Mouse (Mus musculus): ENCODE measurements around the gene Arid3a. TPM values are rescaled to one million over a fixed set of nuclear protein-coding genes. Genes with fewer than 3 reads are reported as not detected.

Gene Arid3a
- polyA plus RNA-seq, 1 experiment = 15.0 TPM

DNA sequence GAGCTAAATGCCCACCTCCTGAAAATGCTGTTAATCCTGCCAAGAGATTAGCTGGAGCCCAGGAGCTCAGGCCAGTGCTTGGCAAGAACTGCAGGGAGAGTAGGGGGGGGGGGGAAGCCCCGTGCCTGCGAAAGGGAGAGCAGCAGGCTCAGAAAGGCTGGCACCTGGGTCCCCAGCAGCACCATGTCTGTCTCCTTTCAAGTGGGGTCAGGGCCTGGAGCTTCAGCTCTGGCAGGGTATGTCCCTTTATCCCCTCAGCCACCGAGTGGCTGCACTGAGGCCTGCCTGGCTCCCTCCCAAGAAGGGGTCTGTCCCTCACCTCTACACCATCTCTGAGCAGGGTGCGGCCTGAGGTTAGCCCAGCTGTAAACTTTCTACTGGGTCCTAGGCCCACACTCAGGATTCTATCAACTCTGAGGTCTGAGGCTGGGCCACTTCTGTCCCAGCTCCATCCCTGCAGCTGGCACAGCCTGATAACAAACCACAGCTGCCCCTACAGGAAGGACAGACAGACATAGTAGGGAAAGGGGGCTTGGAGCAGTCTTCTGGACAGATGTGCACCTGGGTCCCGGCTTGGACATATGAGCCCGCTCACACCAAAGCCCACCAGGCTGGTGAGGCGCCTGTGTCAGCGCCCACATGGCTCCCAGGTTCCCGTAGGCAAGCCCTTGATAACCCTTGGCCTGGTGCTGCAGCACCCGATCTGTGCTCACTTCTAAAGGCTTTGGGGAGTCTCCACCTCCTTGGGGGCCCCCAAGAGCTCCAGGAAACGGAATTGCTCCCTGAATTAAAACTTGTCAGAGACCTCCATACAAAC is 12.5 kb upstream of the Arid3a start:
- Histone ChIP-seq H3K36me3 (ENCODE audit: control insufficient read depth, insufficient read depth, low read length) (peaks cover 2% of the 10 kb centered on the region; the same call in 1 of the 2 replicates), H3K27me3 (ENCODE audit: control insufficient read depth, insufficient read depth, low read length) (no peaks in the 10 kb centered on the region), H3K4me1 (ENCODE audit: control insufficient read depth, insufficient read depth, insufficient read length) (peaks cover 14% of the 10 kb centered on the region; the same call in 1 of the 2 replicates), H3K4me3 (ENCODE audit: extremely low read depth, insufficient read depth, insufficient read length) (no peak overlapping the region), H3K27ac (ENCODE audit: insufficient read depth, low read length) (no peak overlapping the region)
- DNase-seq (ENCODE audit: low read depth in 1 of 2, low spot score in 2 of 2) = no peak
- 58% methylated on average over 11 of the region's 11 CpGs for WGBS
- no peak for TF ChIP-seq CTCF (IDR thresholded peaks at IDR 0.05; ENCODE audit: extremely low read depth, insufficient read depth, insufficient read length, insufficient replicate concordance)
- TF ChIP-seq POLR2A (IDR thresholded peaks at IDR 0.05; ENCODE audit: low read depth, low read length) = no peak

DNA sequence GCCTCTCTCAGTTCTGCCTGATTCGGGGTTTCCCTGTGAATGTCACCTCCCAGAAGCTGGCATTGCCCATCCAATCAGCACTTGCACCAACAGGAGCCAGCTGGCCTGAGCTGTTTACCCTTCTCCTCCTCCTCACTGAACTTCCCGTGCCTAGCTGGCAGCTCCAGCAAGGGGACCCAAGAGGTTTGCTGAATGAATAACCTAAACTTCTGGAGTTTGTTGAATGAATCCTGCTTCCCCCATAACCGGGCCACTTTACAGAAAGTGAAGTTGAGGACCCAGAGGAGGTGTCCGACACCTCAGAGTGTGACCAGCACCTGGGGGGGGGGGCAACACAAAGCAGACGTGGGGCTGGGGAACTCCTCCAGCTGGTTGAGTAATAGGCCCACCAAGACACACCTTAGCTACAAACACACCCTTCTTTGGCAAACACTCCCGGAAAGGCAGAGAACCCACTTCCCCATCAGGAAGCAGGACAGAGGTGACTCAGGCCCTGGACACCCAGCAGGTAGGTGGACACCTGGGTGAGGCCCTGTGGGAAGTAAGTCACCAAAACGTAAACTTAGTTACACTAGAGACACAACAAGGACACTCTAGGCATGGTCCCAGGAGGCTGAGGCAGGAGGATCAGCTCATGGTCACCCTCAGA is 11.8 kb upstream of the Arid3a start:
- Histone ChIP-seq H3K27ac (ENCODE audit: insufficient read depth, low read length) (no peak overlapping the region), H3K36me3 (ENCODE audit: control insufficient read depth, insufficient read depth, low read length) (peaks cover 2% of the 10 kb centered on the region; the same call in 1 of the 2 replicates), H3K27me3 (ENCODE audit: control insufficient read depth, insufficient read depth, low read length) (no peaks in the 10 kb centered on the region), H3K4me3 (ENCODE audit: extremely low read depth, insufficient read depth, insufficient read length) (no peak overlapping the region), H3K4me1 (ENCODE audit: control insufficient read depth, insufficient read depth, insufficient read length) (peaks cover 12% of the 10 kb centered on the region; the same call in 1 of the 2 replicates)
- WGBS = 45% methylated on average over 7 of the region's 7 CpGs
- DNase-seq (ENCODE audit: low read depth in 1 of 2, low spot score in 2 of 2) = no peak
- TF ChIP-seq POLR2A (IDR thresholded peaks at IDR 0.05; ENCODE audit: low read depth, low read length) = no peak
- TF ChIP-seq CTCF (IDR thresholded peaks at IDR 0.05; ENCODE audit: extremely low read depth, insufficient read depth, insufficient read length, insufficient replicate concordance) = no peak

DNA sequence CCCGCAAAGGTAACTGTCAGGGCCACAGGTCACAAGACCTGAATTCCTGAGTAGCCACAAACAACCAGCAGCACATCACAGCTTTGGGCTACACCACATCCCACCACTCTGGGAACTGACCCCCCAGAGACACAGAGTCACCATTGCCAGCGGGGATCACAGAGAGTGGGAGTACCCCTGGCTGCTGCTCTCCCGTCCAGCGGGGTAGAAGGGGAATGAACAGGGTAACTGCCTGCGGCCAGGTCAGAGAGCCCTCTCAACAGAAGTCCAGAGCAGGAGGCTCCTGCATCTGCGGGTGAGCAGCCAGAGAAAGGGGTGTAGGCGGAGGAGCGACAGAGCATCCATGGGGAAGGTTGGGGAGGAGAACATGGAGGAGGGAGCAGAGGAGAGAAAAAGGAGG is 10.8 kb upstream of the Arid3a start:
- TF ChIP-seq CTCF (IDR thresholded peaks at IDR 0.05; ENCODE audit: extremely low read depth, insufficient read depth, insufficient read length, insufficient replicate concordance) (no peak), POLR2A (IDR thresholded peaks at IDR 0.05; ENCODE audit: low read depth, low read length) (no peak)
- peak overlapping the region; percentile 95 for H3K4me3 ChIP-seq (ENCODE audit: extremely low read depth, insufficient read depth, insufficient read length)
- WGBS = 27% methylated on average over 8 of the region's 8 CpGs
- 0 out of 2 replicates have a peak, but pooled peaks cover 4% of the 10 kb centered on the region for H3K27me3 ChIP-seq (ENCODE audit: control insufficient read depth, insufficient read depth, low read length)
- H3K36me3 ChIP-seq (ENCODE audit: control insufficient read depth, insufficient read depth, low read length) = no peaks in the 10 kb centered on the region
- peaks cover 18% of the 10 kb centered on the region; the same call in 1 of the 2 replicates for H3K4me1 ChIP-seq (ENCODE audit: control insufficient read depth, insufficient read depth, insufficient read length)
- no peak for DNase-seq (ENCODE audit: low read depth in 1 of 2, low spot score in 2 of 2)
- no peak overlapping the region for H3K27ac ChIP-seq (ENCODE audit: insufficient read depth, low read length)

DNA sequence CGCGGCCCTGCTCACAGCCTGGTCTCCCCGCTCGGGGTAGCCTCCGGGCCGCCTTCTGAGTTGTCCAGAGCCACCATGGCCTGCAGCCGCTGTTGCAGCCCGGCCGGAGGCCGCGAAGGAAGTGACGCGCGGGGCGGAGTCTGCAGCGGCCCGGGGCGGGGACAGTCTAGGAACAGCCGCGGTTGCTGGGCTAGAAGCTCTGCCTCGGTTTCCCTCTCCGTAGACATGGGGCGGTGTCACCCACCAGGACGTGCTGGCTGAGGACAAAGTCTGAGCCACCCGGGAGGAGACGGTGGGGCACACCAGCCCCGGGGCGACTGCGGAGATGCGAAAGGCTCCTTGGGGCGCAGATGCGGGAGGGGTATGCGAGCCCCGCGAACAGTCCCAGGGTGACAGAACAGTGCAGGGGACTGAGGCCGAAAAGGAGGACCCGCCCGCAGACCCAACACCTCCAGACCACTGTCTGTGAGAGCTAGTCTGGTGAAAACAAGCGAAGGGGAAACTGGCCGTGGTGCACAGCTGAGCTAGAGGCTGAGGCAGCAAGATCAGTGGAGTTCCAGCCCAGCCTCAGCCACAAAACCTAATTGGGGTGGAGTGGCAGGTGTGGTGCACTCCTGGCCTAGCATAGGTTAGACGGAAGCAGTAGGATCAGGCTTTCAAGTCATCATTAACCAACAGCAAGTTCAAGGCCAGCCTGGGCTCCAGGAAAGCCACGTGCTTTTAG is 9.9 kb upstream of the Arid3a start, which contains the start of gene Kiss1r:
TSS of gene Kiss1r (plus strand) at position 164 of the 724 bp plus-strand sequence.
- Histone ChIP-seq H3K36me3 (ENCODE audit: control insufficient read depth, insufficient read depth, low read length) (no peaks in the 10 kb centered on the region), H3K27me3 (ENCODE audit: control insufficient read depth, insufficient read depth, low read length) (peaks cover 9% of the 10 kb centered on the region; the same call in 1 of the 2 replicates), H3K4me3 (ENCODE audit: extremely low read depth, insufficient read depth, insufficient read length) (peak within 1 kb of the TSS; percentile 95), H3K4me1 (ENCODE audit: control insufficient read depth, insufficient read depth, insufficient read length) (peaks cover 21% of the 10 kb centered on the region), H3K27ac (ENCODE audit: insufficient read depth, low read length) (peak within 1 kb of the TSS; percentile 65)
- DNase-seq (ENCODE audit: low read depth in 1 of 2, low spot score in 2 of 2) = peak in 1 of 2 experiments; percentile 85
- TF ChIP-seq POLR2A (IDR thresholded peaks at IDR 0.05; ENCODE audit: low read depth, low read length) (peak; percentile 81), CTCF (IDR thresholded peaks at IDR 0.05; ENCODE audit: extremely low read depth, insufficient read depth, insufficient read length, insufficient replicate concordance) (no peak)
- 2% methylated on average over 41 of the region's 42 CpGs for WGBS

DNA sequence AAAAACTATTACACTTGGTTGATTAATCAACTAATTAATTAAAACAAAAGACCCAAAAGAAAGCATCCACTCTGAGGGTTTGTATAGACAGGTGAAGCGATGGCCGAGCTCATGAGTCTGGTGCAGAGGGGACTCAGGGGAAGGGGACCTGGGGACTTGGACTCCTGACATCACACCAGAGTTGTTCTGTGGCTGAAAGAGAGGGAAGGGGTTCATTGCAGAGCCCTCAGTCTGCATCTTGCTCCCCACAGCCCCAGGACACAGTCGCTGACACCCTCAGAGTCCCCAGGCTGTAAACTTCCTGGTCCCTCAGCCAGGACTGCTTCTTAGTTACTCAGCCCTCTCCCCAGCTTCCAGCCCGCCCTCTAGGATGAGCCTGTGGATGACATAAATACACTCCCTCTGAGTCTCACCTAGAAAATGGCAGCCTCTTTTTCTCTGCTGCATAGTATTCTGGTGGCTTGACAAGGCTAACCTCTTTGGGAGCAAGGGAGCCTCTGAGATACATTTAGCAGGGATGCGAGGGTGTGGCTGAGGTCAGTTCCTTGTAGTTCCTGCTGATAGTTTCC is 9.2 kb upstream of the Arid3a start:
- DNase-seq (ENCODE audit: low read depth in 1 of 2, low spot score in 2 of 2) = no peak
- Histone ChIP-seq H3K36me3 (ENCODE audit: control insufficient read depth, insufficient read depth, low read length) (no peaks in the 10 kb centered on the region), H3K4me3 (ENCODE audit: extremely low read depth, insufficient read depth, insufficient read length) (no peak overlapping the region), H3K27me3 (ENCODE audit: control insufficient read depth, insufficient read depth, low read length) (peaks cover 9% of the 10 kb centered on the region; the same call in 1 of the 2 replicates), H3K27ac (ENCODE audit: insufficient read depth, low read length) (no peak overlapping the region), H3K4me1 (ENCODE audit: control insufficient read depth, insufficient read depth, insufficient read length) (peaks cover 21% of the 10 kb centered on the region)
- 82% methylated on average over 5 of the region's 5 CpGs for WGBS
- TF ChIP-seq POLR2A (IDR thresholded peaks at IDR 0.05; ENCODE audit: low read depth, low read length) (no peak), CTCF (IDR thresholded peaks at IDR 0.05; ENCODE audit: extremely low read depth, insufficient read depth, insufficient read length, insufficient replicate concordance) (no peak)
